Mouse (Mus musculus) ES-Bruce4 (cell line): Measurements from ENCODE around the gene Slc11a1. TPM values are rescaled to one million over a fixed set of nuclear protein-coding genes. Genes with fewer than 3 reads are reported as not detected.

Experiments
- H3K27ac ChIP-seq: 2 replicates; pipeline ENCODE4 v1.5.1; 2012; ENCODE audit warnings: low read length, inconsistent platforms; ENCODE audit not compliant: insufficient read depth
- H3K27me3 ChIP-seq: 2 replicates; pipeline ENCODE4 v1.6.1; 2012; ENCODE audit warnings: mild to moderate bottlenecking, low read length, inconsistent platforms; ENCODE audit not compliant: control insufficient read depth, poor library complexity, insufficient read depth, severe bottlenecking
- H3K36me3 ChIP-seq: 2 replicates; pipeline ENCODE4 v1.6.1; 2012; ENCODE audit warnings: inconsistent platforms, mild to moderate bottlenecking, low read length, moderate library complexity; ENCODE audit not compliant: control insufficient read depth, poor library complexity, insufficient read depth, severe bottlenecking
- H3K4me1 ChIP-seq: one replicate; pipeline ENCODE4 v1.8.1; 2011; ENCODE audit warnings: low read length; ENCODE audit not compliant: control insufficient read depth, insufficient read depth
- H3K4me3 ChIP-seq: 2 replicates; pipeline ENCODE4 v1.5.1; 2011; ENCODE audit warnings: low read depth, mild to moderate bottlenecking, low read length
- H3K9ac ChIP-seq: 2 replicates; pipeline ENCODE4 v1.6.1; 2012; ENCODE audit warnings: low read depth, mild to moderate bottlenecking, inconsistent platforms; ENCODE audit not compliant: poor library complexity, severe bottlenecking
- H3K9me3 ChIP-seq: replicated peaks from 2 replicates; pipeline ENCODE4 v1.6.1; 2012; ENCODE audit warnings: mild to moderate bottlenecking, low read length, inconsistent platforms; ENCODE audit not compliant: control insufficient read depth, poor library complexity, insufficient read depth, severe bottlenecking
- CTCF ChIP-seq: IDR thresholded peaks from one replicate; pipeline ENCODE4 v1.8.1; 2011; ENCODE audit warnings: low read depth, low read length
- EP300 ChIP-seq: IDR thresholded peaks from 2 replicates; pipeline ENCODE4 v1.6.1; 2011; ENCODE audit warnings: low read depth, low read length; ENCODE audit not compliant: insufficient read depth
- POLR2A ChIP-seq: IDR thresholded peaks from one replicate; pipeline ENCODE4 v1.8.1; 2011; ENCODE audit warnings: low read length; ENCODE audit not compliant: insufficient read depth
- polyA plus RNA-seq: library from polyadenylated mRNA; stranded (reverse); fragments of >200 nt; gene quantifications from 2 replicates; pipeline ENCODE4 v1.2.4, GENCODE M21; 2011; ENCODE audit warnings: low read depth; ENCODE audit not compliant: missing spikeins, insufficient read depth, insufficient read length

Gene Slc11a1
- polyA plus RNA-seq, 1 experiment = 0.94 TPM

DNA sequence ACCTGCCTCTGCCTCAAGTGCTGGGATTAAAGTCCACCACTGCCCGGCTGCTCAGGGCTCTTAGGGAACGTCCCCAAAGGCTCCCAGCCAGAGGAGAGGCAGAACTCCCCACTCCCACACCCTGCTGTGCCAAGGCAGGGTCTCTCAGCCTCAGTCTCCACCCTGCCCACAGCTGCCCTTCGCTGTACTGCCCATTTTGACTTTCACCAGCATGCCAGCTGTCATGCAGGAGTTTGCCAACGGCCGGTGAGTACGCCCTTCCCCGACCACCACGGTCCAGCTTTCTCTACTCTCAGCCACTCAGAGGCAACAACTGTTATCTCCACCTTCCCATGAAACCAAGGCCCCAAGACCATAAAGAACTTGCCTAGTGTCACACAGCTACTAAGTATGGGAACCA, 9.5 kb downstream of the Slc11a1 start:
- H3K4me3 ChIP-seq = no peak overlapping the region
- peaks cover 12% of the 10 kb centered on the region for H3K4me1 ChIP-seq
- H3K27ac ChIP-seq = no peak overlapping the region
- no peak for TF ChIP-seq POLR2A
- TF ChIP-seq CTCF = no peak
- no peak for TF ChIP-seq EP300
- no peaks in the 10 kb centered on the region for H3K27me3 ChIP-seq
- H3K36me3 ChIP-seq = no peaks in the 10 kb centered on the region
- H3K9me3 ChIP-seq = no peaks in the 10 kb centered on the region
- H3K9ac ChIP-seq = no peak overlapping the region

DNA sequence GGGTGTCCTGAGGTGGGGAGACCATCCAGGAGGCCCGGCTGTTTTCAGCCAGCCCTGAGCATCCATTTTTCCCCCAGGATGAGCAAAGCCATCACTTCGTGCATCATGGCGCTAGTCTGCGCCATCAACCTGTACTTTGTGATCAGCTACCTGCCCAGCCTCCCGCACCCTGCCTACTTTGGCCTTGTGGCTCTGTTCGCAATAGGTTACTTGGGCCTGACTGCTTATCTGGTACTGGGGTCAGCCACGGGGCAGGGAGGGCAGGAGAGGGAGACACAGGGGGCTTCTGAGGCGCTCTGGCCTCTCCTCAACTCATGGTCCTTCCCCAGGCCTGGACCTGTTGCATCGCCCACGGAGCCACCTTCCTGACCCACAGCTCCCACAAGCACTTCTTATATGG, 10.1 kb downstream of the Slc11a1 start:
- H3K27me3 ChIP-seq = no peaks in the 10 kb centered on the region
- no peak overlapping the region for H3K27ac ChIP-seq
- H3K4me1 ChIP-seq = peaks cover 12% of the 10 kb centered on the region
- no peaks in the 10 kb centered on the region for H3K36me3 ChIP-seq
- no peak for TF ChIP-seq EP300
- TF ChIP-seq CTCF = no peak
- TF ChIP-seq POLR2A = no peak
- no peak overlapping the region for H3K9ac ChIP-seq
- H3K4me3 ChIP-seq = no peak overlapping the region
- no peaks in the 10 kb centered on the region for H3K9me3 ChIP-seq

- Histone ChIP-seq H3K9ac (no peak overlapping the region), H3K4me3 (no peak overlapping the region), H3K36me3 (no peaks in the 10 kb centered on the region), H3K9me3 (no peaks in the 10 kb centered on the region), H3K27ac (no peak overlapping the region), H3K27me3 (no peaks in the 10 kb centered on the region), H3K4me1 (peaks cover 12% of the 10 kb centered on the region)
- TF ChIP-seq EP300 (no peak), CTCF (no peak), POLR2A (no peak)
Measured at GRCm38 (mm10) chr1:74385531-74385930, 10.5 kb downstream of the Slc11a1 start.

DNA sequence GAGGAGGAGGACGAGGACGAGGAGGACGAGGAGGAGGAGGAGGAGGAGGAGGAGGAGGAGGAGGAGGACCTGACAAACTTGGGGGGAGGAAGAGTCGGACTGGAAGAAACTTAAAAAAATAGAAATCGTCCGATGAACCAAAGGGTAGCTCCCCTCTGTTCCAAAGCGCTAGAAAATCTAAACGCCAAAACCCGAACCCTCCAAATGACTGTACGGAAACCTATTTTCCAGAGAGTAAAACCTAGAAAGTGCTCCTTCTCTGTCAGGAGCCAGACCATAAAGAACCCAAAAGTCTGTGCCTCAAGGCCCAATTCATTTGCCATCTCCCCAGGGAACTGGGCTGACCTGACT, 11.3 kb downstream of the Slc11a1 start:
- peak overlapping the region; percentile 66 for H3K27ac ChIP-seq
- peak overlapping the region; percentile 22 for H3K4me3 ChIP-seq
- H3K36me3 ChIP-seq = no peaks in the 10 kb centered on the region
- H3K27me3 ChIP-seq = no peaks in the 10 kb centered on the region
- no peaks in the 10 kb centered on the region for H3K9me3 ChIP-seq
- peaks cover 8% of the 10 kb centered on the region for H3K4me1 ChIP-seq
- H3K9ac ChIP-seq = peak overlapping the region; percentile 23; the same call in 1 of the 2 replicates
- TF ChIP-seq EP300 (no peak), CTCF (no peak), POLR2A (no peak)

GRCm38 (mm10) chr1:74386714-74387385, 11.9 kb downstream of the Slc11a1 start:
- TF ChIP-seq POLR2A (peak; percentile 23), EP300 (peak; percentile 85), CTCF (peak; percentile 53)
- no peaks in the 10 kb centered on the region for H3K36me3 ChIP-seq
- H3K27ac ChIP-seq = peak overlapping the region; percentile 70

GRCm38 (mm10) chr1:74387386-74387988, 12.5 kb downstream of the Slc11a1 start:
- Histone ChIP-seq H3K4me1 (peaks cover 8% of the 10 kb centered on the region), H3K9ac (peak overlapping the region; percentile 49), H3K9me3 (no peaks in the 10 kb centered on the region), H3K27ac (peak overlapping the region; percentile 70), H3K4me3 (peak overlapping the region; percentile 54), H3K27me3 (no peaks in the 10 kb centered on the region), H3K36me3 (no peaks in the 10 kb centered on the region)
- TF ChIP-seq EP300 (no peak), CTCF (no peak), POLR2A (no peak)

More at GRCm38 (mm10) chr1:74386714-74387385, 11.9 kb downstream of the Slc11a1 start:
- Histone ChIP-seq H3K4me3 (peak overlapping the region; percentile 54), H3K9me3 (no peaks in the 10 kb centered on the region), H3K4me1 (peaks cover 8% of the 10 kb centered on the region), H3K27me3 (no peaks in the 10 kb centered on the region), H3K9ac (peak overlapping the region; percentile 49)
